Mouse (Mus musculus): ENCODE measurements at regions not wholly inside any gene's neighbourhood (a gene's known extent, or its start where the extent isn't known, plus 50 kb on each side); places are given as distances from the start of the nearest gene placed in this dataset.

GRCm38 (mm10) chr3:31467882-31468281 is 157.7 kb upstream of the Slc7a14 start:
- TF ChIP-seq CTCF (IDR thresholded peaks at IDR 0.05; ENCODE audit: low read depth) (no peak), EP300 (IDR thresholded peaks at IDR 0.05; ENCODE audit: low read depth) (no peak)

Data from heart, postnatal 0 days (tissue).